Comparison of ENCODE assay signal across 10 mouse cellular contexts in genomic region chr2:26202849-26203475, GRCm38 (mm10). TPM values are rescaled to one million over a fixed set of nuclear protein-coding genes. Genes with fewer than 3 reads are reported as not detected.
DNase-seq lines count a peak whose midpoint lies in the region; ATAC-seq lines count a peak whose summit lies in the region.
"Had no signal": no experiment of that assay in that cellular context is flagged by ENCODE, and none has a peak within 500 bp of the region (broad histone marks: within the 10 kb centered on the region; RNA-seq: fewer than 3 reads in every experiment).

No protein-coding gene starts in this region.

- no peak for DNase-seq in kidney, adult 18-20 months
- DNase-seq in adrenal gland, adult 8-10 months, result peak; percentile 61
- DNase-seq in gastrocnemius, postnatal 10 days, result no peak
- DNase-seq in frontal cortex, postnatal 14 days (ENCODE audit: low spot score in 2 of 2), result no peak
- DNase-seq: cerebellum, adult 8-10 months had no signal

- H3K9ac ChIP-seq in kidney, embryonic 15.5 days, result no peak overlapping the region
- H3K9ac ChIP-seq in forebrain, embryonic 16.5 days (replicated peaks; ENCODE audit: low read depth, low read length), result no peak overlapping the region
- H3K9ac ChIP-seq in midbrain, embryonic 15.5 days, result no peak overlapping the region

- WGBS in kidney, embryonic 15.5 days, result under 1% methylated on average over 36 of the region's 36 CpGs
- under 1% methylated on average over 36 of the region's 36 CpGs for WGBS in forebrain, embryonic 16.5 days
- WGBS in midbrain, embryonic 15.5 days, result 2% methylated on average over 36 of the region's 36 CpGs

- H3K4me3 ChIP-seq in kidney, embryonic 15.5 days (replicated peaks), result 0 out of 2 replicates have a peak overlapping the region, but pooled peaks have one; percentile 15
- peak overlapping the region; percentile 9; the same call in 1 of the 2 replicates for H3K4me3 ChIP-seq in forebrain, embryonic 16.5 days (replicated peaks; ENCODE audit: low read length)
- peak overlapping the region; percentile 17; the same call in 1 of the 2 replicates for H3K4me3 ChIP-seq in midbrain, embryonic 15.5 days

- peaks cover 41% of the 10 kb centered on the region for H3K4me1 ChIP-seq in kidney, embryonic 15.5 days
- H3K4me1 ChIP-seq in forebrain, embryonic 16.5 days (replicated peaks; ENCODE audit: control insufficient read depth, insufficient read depth, low read length), result peaks cover 24% of the 10 kb centered on the region
- H3K4me1 ChIP-seq in midbrain, embryonic 15.5 days, result peaks cover 32% of the 10 kb centered on the region

- H3K36me3 ChIP-seq in kidney, embryonic 15.5 days, result no peaks in the 10 kb centered on the region
- no peaks in the 10 kb centered on the region for H3K36me3 ChIP-seq in forebrain, embryonic 16.5 days (ENCODE audit: control insufficient read depth, insufficient read depth)
- H3K36me3 ChIP-seq in midbrain, embryonic 15.5 days (replicated peaks), result no peaks in the 10 kb centered on the region

- no peak for ATAC-seq in kidney, embryonic 15.5 days (replicated peaks; ENCODE audit: low FRiP score)
- no peak for ATAC-seq in forebrain, embryonic 16.5 days
- no peak for ATAC-seq in midbrain, embryonic 15.5 days (replicated peaks)
- no peak for ATAC-seq in activated CD4-positive, CD25-positive, alpha-beta regulatory T cell, adult 4 months

- no peaks in the 10 kb centered on the region for H3K9me3 ChIP-seq in kidney, embryonic 15.5 days (replicated peaks)
- H3K9me3 ChIP-seq in forebrain, embryonic 16.5 days (ENCODE audit: control insufficient read depth, low read length), result no peaks in the 10 kb centered on the region
- no peaks in the 10 kb centered on the region for H3K9me3 ChIP-seq in midbrain, embryonic 15.5 days

- H3K27me3 ChIP-seq in kidney, embryonic 15.5 days, result peaks cover 100% of the 10 kb centered on the region
- peaks cover 87% of the 10 kb centered on the region for H3K27me3 ChIP-seq in forebrain, embryonic 16.5 days (replicated peaks; ENCODE audit: control insufficient read depth, insufficient read depth, low read length)
- peaks cover 97% of the 10 kb centered on the region for H3K27me3 ChIP-seq in midbrain, embryonic 15.5 days (replicated peaks)

- H3K4me2 ChIP-seq in kidney, embryonic 15.5 days, result no peak overlapping the region
- H3K4me2 ChIP-seq in forebrain, embryonic 16.5 days (ENCODE audit: low read length), result no peak overlapping the region
- peak overlapping the region; percentile 45 for H3K4me2 ChIP-seq in midbrain, embryonic 15.5 days

- H3K27ac ChIP-seq in kidney, embryonic 15.5 days, result no peak overlapping the region
- H3K27ac ChIP-seq in forebrain, embryonic 16.5 days (ENCODE audit: low read length), result no peak overlapping the region
- H3K27ac ChIP-seq in midbrain, embryonic 15.5 days, result no peak overlapping the region

RNA-seq across cellular contexts. Expression of gene Lhx3, which starts 5.1 kb away (rescaled TPM):
- not detected in 2 replicates for polyA plus RNA-seq in kidney, embryonic 15.5 days (2015; fragmentation: Nextera tagmentation; extraction: Ambion mirVana)
- 1 to 10 TPM in 2 of 4 experiments, under 1 TPM in 1, not detected in 1; 0.48 to 6.4 (median 4.0) TPM for total RNA-seq in adrenal gland, adult 8-10 months (2022)
- polyA plus RNA-seq in forebrain, embryonic 16.5 days (2015; fragmentation: Nextera tagmentation; extraction: Ambion mirVana), result not detected in 2 replicates
- 0.13 TPM in 1 of 2 replicates, not detected in the other for polyA plus RNA-seq in midbrain, embryonic 15.5 days (2015; fragmentation: Nextera tagmentation; extraction: Ambion mirVana)
- not detected for polyA plus RNA-seq in activated CD4-positive, CD25-positive, alpha-beta regulatory T cell, adult 4 months (2017; shearing (Covaris generic))
- not detected for total RNA-seq in gastrocnemius, postnatal 10 days (2021)
- total RNA-seq: MEL had no signal

RNA-seq across cellular contexts. Expression of gene Qsox2, which starts 34.4 kb away (rescaled TPM):
- polyA plus RNA-seq in kidney, embryonic 15.5 days (2015; fragmentation: Nextera tagmentation; extraction: Ambion mirVana), result 17.5 and 19.6 TPM in 2 replicates
- total RNA-seq in adrenal gland, adult 8-10 months (2022), result 10 to 100 TPM; 25.2 to 28.7 (median 26.6) TPM
- 13.6 and 14.6 TPM in 2 replicates for polyA plus RNA-seq in forebrain, embryonic 16.5 days (2015; fragmentation: Nextera tagmentation; extraction: Ambion mirVana)
- 16.8 and 18.1 TPM in 2 replicates for polyA plus RNA-seq in midbrain, embryonic 15.5 days (2015; fragmentation: Nextera tagmentation; extraction: Ambion mirVana)
- 1 to 10 TPM; 2.0 to 2.6 TPM for polyA plus RNA-seq in activated CD4-positive, CD25-positive, alpha-beta regulatory T cell, adult 4 months (2017; shearing (Covaris generic))
- 1 to 10 TPM; 5.9 to 7.6 TPM for total RNA-seq in gastrocnemius, postnatal 10 days (2021)
